Mouse (Mus musculus) cerebellum, adult 18-20 months (tissue): ENCODE results near the gene Pabpc4.
"Not testable (repeated sequence)": the region's sequence is repeated elsewhere in the genome, so short reads cannot be mapped to it uniquely, and the experiment has no call there.

Experiments
- DNase-seq, 2 experiments: peaks; one replicate each; pipeline ENCODE4 v3.0.0; 2021

Pabpc4 gene

DNA sequence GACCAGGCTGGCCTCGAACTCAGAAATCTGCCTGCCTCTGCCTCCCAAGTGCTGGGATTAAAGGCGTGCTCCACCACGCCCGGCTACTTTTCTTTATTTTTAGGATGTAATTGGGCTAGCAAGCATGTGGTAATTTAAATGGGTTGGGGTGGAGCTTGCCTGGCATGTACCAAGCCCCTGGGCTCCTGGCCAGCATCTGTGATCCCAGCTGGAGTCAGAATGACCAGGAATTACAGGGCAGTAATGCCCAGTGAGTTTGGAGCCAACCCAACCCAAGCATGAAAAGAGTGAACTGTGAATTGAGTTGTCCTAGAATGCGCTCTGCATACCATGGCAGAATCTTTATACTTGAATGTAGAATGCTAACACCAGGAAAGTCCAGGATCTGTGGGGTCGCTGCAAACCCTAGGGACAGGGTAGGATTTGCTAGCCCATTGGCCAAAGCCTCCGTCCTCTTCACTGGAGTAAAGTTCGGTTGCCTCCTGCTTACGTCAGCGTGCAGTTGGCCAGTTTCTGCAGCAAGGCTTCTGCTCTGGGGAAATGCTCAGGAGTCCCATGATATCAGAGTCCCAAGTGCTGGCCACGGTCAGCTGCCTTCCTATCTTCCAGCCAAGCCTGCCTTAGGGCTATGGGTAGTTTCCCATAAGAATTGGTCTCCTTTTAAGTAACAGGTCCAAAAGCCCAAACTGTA, 37.0 kb downstream of the Pabpc4 start:
- peak; percentile 50 to 51 for DNase-seq

DNA sequence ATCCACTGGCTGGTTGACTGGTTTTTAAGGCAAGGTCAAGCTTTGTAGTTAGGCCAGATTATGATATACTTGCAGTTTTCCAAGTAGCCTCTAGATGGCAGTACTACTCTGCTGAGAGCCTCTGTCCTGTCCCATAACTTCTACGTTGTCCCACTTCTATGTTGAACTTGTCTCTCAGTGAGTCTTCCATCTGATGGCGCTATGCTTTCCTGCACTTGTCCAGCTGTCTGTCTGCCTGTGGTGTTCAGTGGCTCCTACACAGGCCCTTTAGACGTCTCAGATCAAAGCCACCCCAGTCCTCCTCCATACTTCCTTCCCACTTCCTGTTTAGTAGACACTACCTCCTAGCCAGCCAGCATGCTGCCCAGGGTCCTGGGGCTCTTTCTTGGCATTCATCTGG, 43.6 kb downstream of the Pabpc4 start:
- DNase-seq = peak; percentile 21 to 39

DNA sequence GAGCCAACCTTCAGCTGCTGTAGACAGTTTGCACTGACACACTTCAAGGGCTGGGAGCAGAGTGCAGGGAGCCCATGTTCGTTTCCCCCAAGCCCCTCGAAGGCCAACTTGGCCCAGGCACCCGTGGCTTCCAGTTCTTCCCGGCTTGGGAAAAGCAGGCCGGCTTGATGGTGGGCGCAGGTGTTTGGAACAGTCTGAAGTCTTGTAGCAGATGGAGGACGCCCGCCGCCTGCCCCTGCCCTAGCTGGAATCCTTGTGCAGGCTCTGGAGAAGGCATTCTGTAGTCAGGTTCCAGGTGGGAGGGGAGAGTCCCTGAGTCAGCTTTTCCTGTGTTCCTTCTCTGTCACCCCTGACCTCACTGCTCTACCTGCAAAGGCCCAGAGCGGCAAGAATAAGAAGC, 44.8 kb downstream of the Pabpc4 start:
- DNase-seq = no peak

DNA sequence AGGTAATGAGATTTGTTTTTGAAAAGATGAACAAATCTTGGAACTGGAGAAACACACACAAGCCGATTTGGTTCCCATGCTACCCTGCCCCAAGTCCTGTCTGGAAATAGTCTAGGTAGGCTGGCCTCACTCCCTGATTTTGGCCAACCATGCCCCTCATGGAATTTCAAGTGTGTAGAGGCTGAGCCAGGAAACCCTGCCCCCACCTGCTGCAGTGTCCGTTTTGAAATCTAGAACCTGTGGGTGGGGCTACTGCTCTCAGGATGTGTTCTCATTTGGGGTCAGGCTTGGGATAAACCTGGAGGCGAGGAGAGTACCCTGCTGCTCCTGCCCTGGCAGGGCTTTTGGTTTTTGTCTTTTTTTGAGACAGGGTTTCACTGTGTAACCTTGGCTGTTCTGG, 46.1 kb downstream of the Pabpc4 start:
- DNase-seq = no peak

DNA sequence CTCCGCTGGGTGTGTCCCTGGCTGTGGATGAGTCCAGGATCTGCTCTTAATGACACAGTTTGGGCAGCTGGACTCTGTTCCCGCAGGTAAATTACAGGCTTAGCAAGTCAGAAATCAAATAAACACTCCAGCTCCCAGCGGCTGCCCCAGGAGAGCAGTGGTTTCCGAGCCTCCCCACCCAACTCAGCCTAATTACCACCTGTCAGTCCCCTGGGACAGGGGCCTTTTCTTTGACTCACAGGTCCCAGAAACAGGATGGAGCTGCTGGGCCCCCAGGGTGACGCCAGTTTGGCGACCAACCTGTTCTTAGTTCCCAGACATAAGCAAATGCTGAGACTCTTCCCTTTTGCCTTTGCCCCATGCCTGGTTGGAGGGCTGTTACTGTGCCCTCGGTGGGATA, 49.7 kb downstream of the Pabpc4 start:
- no peak for DNase-seq

DNA sequence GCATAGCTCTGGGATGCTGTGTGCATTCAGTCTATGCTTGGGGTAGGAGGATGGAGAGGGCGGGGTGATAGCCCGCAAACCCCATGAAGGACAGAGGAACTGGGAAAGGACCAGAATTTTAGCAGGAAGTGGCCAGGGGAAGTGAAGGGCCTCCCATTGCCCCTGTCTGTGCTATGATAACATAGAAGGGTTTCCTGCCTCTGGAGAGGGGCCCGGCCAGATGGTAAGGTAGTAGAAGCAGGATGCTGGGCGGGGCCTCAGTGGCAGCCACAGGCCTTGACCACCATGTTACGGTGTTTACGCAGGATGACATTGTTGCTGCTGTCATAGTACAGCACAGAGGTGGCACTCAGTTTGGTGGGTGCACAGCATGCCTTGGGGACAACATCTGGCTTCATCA, 50.9 kb downstream of the Pabpc4 start:
- no peak for DNase-seq

DNA sequence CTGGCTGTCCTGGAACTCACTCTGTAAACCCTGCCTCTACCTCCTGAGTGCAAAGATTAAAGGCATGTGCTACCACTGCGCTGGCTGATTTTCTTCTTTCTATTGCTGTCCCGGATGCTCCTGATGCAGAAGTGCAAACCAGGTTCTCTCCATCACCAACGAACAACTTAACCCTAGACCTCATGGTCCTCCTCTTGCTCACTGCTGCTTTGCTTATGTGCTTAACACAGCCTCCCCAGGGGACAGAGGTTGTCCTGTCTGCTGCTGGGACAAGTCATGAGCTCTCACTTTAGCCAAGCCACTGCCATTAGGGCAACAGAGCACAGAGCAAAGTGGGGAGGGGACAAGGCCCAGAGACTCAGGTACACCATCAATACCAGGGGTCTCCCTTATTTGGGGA, 52.3 kb downstream of the Pabpc4 start:
- DNase-seq = no peak

DNA sequence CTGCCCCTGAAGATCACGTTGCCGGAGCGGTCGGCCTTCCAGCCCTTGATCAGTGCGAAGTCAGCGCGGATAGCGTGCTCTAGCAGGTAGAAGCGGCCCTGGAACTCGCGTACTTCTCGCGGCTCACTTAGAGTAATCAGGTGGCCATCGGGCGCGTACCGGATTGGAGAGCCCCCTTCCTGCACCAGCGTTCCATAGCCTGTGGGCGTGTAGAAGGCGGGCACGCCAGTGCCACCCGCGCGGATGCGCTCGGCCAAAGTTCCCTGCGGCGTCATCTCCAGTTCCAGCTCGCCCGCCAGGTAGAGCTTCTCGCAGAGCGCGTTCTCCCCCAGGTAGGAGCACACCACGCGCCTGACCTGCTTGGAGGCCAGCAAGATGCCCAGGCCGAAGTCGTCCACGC, 60.8 kb downstream of the Pabpc4 start:
- not testable (repeated sequence) for DNase-seq

DNA sequence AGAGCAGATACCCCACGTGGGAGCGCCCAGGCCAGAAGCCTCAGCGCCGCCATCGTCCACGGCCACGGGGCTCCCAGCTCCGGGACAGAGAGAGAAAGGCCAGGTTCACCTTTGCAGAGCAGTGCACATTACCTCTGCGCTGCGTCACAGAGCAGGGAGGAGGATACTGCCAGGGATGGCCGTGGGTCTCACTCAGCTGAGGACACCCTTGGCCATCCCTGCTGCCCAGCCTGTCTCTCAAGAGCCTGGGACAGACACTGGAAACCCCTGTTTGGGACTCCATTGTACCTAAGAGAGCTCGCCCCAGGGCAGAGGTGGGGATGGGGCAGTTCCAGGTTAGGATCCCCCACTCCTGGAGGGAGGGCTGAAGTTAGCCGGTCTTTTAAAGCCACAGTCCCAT, 61.4 kb downstream of the Pabpc4 start, which contains the start of gene Oxct2a:
Oxct2a (minus strand) TSS at position 101 of the 400 bp plus-strand sequence.
- DNase-seq = no peak

DNA sequence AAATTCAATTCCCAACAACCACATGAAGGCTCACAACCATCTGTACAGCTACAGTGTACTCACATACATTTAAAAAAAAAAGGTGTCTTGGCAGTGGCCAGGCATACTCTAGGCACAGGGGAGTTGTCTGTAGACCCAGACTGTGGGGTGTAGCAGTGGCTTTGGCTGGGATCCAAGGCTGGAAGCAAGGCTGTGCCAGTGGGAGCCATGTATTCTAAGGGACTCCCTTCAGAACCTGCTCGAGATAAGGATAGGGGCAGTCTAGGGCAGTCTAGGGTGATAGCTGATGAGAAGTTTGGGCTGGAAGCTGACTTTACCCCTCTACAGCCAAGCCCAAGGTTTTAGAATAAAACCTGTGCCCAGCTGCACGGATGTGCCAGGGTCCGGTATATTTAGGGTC, 63.9 kb downstream of the Pabpc4 start:
- no peak for DNase-seq

DNA sequence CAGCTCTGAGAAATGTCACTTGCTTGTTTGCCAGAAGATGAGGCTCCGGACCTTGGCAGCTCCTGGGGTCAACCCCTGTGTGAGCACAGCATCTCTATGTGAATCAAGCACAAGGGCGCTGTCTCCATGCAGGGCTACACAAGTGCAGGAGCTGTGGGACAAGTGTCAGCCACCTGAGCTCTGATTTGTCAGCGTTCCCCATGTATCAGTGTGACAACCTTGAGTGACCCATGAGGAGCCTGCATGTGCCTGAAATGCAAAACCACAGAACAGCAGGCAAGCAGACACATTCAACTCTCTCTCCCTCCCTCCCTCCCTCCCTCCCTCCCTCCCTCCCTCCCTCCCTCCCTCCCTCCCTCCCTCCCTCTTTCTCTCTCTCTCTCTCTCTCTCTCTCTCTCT, 65.5 kb downstream of the Pabpc4 start:
- DNase-seq = no peak

DNA sequence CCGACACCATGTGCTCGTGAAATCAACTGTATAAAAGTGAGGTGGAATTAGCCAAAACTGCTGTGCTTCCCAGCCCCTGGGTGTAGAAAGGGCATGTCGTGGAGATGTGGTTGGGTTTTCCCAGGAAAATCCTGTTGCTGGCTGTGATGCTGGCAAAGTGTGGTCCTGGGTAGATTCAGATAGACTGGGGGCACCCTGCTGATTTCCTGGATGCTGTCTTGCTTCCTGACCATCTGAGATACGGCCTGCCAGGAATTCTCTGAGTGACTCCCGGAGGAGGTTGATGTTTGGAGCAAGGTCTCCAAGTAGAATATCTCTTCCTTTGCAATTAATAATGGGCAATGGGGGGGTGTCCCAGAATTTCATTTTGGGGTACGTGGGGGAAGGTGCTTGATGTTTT, 66.8 kb downstream of the Pabpc4 start:
- DNase-seq = peak; percentile 31 to 39

DNA sequence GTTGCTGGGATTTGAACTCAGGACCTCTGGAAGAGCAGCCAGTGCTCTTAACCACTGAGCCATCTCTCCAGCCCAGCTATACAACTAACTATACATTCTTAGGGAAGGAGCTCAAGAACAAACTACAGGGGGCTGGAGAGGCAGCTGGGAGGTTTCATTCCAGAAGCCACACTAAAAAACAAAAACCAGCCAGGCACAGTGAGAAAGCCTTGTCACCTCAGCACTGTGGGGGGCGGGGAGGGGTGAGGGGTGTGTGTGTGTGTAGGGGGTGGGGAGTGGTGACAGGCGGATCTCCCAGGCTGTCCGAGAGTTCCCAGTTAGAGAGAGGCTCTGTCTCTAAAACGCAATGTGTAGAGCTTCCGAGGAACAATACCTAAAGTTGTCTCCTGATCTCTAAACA, 69.2 kb downstream of the Pabpc4 start:
- DNase-seq = no peak

DNA sequence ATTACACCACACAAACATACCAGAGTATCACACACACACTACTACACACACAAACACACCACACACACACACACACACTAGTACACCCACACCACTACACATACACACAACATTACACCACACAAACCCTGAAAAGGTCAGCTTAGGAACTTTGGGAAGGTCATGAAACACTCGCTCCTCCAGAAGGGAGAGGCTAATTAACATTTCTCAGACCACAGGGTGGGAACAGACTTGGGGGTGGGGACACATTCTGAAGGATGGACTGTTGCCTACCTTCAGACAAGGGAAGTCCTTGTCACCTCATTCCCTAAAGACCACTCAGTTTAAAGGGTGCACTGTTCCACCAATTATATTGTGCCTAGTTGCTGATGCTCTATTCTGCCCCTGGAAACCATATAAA, 69.8 kb downstream of the Pabpc4 start:
- not testable (repeated sequence) for DNase-seq

DNA sequence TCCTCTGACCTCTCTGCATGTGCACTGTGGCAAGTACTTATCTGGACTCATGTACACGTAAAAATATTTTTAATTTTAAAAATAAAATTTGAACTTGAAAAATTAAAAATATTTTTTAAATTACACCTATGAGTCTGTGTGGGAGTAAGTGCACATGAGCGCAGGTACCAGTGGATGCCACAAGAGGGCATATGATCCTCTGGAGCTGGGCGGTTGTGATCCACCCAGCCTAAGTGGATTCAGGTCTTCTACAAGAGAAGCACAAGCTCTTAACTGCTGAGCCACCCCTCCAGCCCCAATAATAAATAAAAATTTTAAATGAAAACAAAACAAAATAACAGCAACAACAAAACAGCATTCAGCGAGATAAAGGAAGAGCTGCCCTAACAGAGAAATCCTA, 71.0 kb downstream of the Pabpc4 start:
- DNase-seq = no peak

DNA sequence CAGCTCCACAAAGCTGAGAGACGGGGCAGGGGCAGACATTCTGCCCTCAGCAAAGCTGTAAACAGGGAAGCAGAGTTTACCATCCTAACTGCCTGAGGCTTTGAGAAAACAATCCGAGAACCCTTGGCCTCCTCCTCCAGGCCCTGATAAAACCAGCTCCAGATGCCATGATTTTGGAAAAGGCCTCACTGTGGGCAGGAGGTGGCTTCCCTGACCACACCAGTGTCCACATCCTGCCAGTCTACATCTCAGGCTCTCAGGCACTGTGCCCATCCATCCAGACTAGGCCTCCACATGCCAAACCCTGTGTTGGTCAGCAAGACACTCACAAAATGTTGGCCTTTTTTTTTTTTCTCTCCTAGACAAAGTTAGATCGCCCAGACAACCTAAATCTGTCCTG, 72.0 kb downstream of the Pabpc4 start:
- no peak for DNase-seq

DNA sequence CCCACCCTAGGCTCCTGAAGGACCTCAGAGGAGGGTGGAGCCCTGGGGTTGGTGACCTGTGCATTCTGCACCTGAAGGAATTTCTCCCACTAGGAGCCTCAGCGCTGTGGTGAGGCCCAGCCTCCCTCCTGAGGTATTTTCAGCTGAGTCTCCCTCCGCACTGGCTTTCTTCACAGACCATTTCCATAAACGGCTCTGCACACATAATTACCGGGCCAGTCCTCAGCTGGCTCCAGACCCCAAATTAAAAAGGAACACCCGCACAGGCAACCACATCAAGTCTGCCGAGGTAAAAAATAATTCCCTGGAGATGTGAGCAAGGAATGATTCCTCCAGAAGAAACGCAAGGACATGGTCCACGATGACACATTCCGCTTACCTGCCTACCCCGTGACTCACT, 73.1 kb downstream of the Pabpc4 start:
- not testable (repeated sequence) for DNase-seq

DNA sequence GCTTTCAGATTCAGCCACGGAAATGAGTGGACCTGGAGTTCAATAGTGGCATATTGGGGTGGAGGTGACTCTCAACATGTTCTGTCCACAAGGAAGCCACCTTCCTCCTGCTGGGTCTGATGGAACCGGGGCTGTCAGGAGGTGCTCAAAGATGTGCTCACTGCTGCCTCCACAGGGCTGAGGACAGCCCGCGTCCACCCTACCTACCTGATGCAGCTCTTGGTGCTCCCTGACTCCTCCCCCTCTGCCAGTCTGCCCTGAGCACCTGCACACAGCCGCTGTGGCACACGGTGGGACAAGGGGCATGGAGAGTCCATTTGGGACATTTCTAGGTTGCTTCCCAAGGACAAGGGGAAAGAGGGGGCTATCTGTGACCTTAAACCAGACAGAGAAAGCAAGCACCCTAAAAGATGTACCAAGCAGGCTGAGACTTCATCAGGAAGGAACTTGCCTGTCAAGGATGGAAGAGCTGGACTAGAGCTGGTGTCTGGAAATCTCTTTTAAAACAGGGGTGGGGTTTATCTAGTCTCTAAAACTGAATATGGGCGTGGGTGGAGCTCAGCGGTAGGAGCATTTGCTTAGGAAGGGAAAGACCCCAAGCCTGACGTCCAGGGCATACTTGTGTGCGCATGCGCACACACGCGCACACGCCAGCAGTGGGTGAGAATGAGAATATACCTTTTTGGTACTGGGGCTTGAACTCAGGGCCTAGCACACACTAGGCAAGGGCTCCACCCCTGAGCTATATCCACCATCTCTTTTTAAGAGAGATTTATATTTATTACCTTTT, 73.8 kb downstream of the Pabpc4 start:
- DNase-seq = no peak

DNA sequence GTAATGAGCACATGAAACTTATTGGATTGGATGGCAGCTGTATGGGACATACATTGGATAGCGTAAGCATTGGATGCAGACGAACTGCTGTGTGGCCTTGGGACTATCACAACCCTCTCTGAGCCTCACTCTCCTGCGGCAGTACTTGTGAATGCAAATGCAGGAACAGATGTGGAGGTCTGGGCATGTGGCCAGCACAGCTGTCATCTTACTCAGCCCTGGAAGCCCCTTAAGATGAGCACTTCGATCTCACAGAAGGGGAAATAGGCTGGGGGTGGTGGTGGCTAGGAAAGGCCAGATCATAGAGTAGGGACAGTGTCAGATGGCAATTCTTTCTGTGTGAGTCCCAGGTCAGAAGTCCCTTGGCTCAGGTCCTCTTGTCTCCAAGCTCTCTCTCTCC, 75.5 kb downstream of the Pabpc4 start:
- no peak for DNase-seq

DNA sequence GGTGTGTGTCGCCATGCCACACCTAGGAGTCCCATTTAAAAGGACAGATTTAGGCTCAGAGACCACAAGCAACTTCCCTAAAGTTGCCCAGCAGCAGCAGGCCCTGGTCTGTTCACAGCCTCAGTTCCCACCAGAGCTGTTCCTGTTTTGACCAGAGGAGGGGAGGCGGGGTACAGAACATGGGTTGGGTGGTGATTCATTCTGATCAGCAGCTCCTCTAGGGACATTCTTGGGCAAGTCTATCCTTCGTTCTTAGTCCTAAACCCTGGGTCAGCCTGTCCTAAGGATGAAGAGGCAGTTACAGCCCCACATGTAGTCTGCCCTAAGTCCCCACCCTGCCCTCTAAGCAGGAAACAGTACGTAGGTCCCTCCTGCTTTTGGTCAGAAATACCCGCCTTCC, 78.1 kb downstream of the Pabpc4 start:
- DNase-seq = no peak

DNA sequence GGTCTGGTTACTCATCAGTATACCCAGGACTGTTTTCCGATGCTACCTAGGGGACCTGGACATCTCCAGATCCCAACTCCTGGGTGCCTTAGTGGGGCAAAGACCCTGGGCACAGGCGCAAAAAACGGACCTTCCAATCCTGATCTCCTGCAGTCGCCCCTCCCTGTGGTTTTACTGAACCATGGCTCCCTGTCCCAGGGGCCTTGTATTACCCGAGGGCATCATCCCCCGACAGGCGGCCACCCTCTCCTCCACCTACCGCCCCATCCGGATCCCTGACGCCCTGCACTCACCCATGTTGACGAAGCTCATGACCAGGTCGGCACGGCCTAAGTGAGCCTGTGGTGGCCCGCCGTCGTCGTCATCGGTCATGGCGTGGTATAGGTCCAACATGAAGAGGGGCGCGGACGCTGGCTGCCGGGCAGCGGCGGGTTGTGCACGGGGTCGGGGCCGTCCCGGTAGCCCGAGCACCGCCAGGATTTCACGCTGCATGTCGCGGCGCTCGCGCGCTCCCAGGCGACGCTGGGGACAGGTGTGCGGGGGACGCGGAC, 80.0 kb downstream of the Pabpc4 start:
- DNase-seq = no peak

DNA sequence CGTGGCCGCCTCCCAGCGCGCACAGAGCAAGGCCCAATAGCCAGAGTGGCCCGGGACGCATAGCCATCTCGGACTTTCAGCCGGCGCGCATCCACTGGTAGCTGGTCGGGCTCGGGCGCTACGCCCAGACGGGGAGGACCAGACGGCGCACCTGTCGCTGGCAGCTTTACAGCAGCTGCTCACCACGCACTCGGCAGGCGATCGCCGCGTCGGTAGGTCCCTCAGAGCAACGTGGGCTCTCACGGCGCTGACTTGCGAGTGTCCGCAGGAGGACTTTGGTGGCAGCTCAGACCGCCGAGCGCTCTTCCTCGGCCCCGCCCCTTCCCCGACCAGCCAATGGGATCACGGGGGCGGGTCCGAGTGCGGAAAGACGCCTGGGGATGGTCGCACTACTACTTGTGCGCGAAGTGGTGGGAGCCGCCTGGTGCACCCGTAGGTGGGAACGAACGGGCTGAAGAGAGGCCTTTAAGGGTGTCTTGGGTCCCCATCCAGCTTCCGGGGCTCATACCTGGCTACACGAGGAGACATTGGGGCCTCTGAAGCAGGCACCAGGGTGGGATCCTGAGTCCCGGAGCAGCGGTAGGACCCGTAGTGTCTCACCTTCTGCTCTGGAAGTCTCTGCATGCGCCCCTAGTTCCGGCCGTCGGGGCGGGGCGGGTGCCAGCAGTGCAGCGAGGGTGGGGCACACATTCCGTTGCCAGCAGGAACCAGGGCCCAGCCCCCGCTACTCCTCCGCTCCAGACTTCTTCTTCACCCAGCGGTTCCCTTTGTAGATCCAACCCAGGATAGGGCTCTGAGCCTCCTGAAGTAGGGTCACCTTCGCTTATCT, 80.7 kb downstream of the Pabpc4 start, which contains the start of gene Bmp8a:
Bmp8a (minus strand) TSS at position 611 of the 829 bp plus-strand sequence.
- DNase-seq = peak; percentile 9 to 29

DNA sequence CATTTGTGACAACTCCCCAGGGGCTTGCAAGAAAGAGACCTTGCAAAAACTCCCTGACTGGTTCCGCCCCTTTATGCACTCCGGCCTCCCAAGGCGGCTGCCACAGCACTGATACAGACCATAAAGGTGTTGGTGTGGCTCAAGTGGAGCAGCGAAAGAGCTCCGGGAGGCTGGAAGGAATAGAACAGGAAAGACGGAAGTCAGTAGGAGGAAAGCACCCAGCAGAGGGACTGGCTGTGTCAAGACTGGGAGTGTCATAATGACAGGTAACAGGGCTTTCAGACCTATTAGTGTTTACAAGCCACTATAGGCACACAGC, 81.3 kb downstream of the Pabpc4 start:
- DNase-seq = no peak
